Mouse (Mus musculus) frontal cortex, adult 2 months (tissue): ENCODE data around the gene Hivep3. TPM values are rescaled to one million over a fixed set of nuclear protein-coding genes. Genes with fewer than 3 reads are reported as not detected.

ENCODE experiments used
- DNase-seq, 2 experiments: peaks; one replicate each; pipeline ENCODE4 v3.0.0; 2022; ENCODE audit warnings: low spot score in 1 of 2; ENCODE audit errors: extremely low spot score in 1 of 2
- polyA plus RNA-seq: library from polyadenylated mRNA; depleted of rRNA; stranded (reverse); fragments of >200 nt; gene quantifications from 2 replicates; pipeline ENCODE4 v1.2.3, GENCODE M21; 2012; rRNA removed

Hivep3 gene
- polyA plus RNA-seq = 38.3 and 43.8 TPM in 2 replicates

DNA sequence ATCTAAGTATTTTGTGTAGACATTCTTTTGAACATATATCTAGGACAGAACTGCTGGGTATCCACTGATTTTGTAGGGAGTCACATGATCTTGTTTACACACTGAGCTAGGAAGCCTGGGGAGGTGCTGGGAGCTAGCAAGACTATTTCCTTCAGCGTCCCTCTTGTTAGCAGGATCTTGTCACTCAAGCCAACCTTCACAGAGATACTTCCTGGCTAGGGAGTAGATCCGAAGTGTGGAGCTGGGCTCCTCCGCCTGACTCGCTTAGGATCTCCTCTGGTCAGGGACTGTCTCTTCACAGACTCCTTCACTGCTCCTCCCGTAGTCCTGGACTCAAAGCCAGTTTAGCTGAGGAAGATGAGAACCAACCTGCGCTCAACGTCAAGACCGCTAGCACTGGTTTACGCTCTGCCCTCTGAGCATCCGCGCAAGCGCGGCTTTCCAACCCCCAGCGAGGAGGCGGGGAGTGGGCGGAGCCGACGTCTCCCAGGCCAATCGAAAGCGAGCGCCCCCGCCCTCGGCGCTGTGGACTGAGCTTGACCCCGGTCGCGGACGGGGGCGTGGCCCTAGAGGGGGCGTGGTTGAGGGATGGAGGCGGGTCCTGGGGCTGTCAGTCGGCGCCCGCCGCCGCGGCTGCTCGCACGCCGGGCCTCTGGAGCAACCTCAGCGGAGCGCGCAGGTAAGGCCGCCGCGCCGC lies at the start of gene Hivep3:
TSS of gene Hivep3 (plus strand) at position 601 of the 697 bp plus-strand sequence.
- peak; percentile 97 to 99 for DNase-seq

DNA sequence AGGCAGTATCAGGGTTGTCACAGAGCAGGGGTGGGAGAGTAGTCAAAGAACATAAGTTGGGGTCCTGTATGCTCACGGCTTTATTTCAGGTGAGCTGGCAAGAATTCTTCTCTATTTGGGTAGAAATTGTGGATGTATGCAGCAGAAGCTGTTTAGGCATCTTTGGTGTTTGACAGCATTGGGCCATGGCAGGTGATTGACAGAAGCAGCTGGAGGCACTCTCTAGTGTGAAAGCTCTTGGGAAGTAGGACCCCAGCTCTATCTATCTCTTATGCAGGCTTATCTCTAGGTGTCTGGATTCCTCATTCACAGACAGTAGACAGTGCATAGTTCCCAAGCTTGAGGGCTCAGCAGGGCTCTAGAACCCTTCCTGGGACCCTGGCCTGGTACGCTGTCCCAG lies 47.8 kb upstream of the Hivep3 start:
- DNase-seq = no peak

DNA sequence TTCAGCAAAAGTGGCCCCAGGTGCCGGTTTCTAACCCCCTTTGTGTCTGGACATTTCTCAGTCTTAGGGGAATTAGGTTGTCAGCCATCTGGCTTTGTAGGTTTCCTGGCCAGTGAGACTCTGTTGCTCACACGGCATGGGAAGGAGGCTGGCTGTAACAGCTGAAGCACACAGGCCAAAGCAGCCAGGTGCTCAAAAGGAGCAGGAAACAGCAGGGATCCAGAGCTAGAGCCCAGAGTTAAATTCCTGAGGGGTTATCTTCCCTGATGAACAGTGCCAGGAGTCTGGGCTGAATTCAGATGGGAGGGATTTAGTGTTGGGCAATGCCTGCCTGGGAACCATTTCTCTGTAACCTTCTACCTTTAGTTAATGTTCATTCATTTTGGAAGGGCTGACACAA lies 35.2 kb upstream of the Hivep3 start:
- no peak for DNase-seq

GRCm38 (mm10) chr4:119701269-119701954 lies 32.2 kb upstream of the Hivep3 start:
- DNase-seq = no peak

DNA sequence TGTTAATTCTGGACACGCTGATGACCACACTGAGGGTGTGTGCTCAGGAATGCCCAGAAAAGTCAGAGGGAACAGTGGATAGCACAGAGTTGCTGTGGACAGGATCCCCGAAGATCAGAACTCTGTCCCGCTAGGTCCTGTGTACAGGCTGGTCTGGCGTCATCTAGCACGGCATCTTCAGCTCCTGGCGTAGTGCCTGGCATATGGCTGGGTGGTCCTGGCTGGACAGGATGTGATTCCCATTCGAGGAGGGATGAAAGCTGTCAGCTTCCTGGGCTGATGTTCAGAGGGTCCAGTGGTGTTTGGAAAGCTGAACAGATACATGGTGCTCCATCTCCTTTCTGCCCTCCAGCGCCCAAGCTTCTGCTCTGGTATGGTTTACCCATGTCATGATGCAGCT lies 29.6 kb upstream of the Hivep3 start:
- no peak for DNase-seq

DNA sequence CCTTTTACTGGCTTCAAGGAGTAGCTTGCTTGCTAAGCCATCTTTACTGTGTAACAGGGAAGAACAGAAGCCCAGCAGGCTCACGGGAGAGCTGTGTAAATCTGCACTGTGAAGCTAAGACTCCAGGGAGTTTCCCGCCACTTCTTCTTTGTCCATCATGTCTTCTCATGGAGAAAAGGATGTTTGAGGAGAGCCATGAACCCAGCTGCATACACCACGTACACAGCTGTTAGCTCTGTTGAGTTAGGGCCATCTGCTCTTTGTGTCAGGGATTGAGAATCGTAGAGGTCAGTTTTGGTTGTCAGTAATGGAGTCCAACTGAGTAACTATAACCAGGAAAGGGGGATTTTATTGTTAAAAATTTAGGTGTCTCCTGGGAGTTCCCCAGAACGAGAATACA lies 26.3 kb upstream of the Hivep3 start:
- DNase-seq = no peak

DNA sequence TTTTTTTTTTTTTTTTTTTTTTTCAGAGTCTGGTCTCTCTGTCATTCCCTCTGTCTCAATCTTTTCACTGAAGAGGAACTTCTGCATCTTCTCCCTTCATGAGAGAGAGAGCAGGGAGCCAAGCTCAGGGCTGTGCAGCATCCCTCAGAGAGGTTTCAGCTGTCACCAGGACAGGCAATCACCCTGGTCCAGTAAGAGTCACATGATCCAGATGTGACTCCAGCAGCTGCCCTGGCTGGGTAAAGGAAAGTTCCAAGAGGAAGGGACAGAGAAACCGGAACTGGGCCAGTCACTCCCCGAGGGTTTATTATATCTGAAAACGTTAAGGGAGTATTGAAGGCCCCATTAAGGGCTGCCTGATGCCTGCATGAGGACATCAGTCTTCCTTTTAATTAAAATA lies 25.8 kb upstream of the Hivep3 start:
- DNase-seq = no peak

GRCm38 (mm10) chr4:119710208-119710607 lies 23.4 kb upstream of the Hivep3 start:
- DNase-seq = no peak

DNA sequence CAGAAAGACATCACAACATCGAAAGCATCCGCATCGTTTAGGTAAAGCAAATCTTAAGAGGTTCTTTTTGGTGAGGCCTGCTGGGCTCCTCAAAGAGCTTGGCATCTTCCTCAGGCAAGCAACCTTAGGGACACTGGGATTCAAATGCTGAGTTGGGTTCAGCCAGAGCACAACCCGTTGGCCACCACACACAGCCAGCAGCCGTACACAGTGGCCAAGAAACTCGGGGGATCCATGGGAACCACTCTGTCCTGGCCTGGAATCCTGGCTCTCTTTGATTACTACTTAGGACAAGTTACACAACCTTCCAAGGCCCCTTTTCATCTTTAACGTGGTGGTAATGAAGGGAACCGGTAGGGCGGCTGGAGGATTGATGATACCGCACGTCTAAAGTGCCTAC lies 16.1 kb upstream of the Hivep3 start:
- DNase-seq = peak; percentile 28 to 49

- no peak for DNase-seq
These were observed 12.1 kb upstream of the Hivep3 start for GRCm38 (mm10) chr4:119721531-119721930.

- no peak for DNase-seq
These were observed 7.5 kb upstream of the Hivep3 start for GRCm38 (mm10) chr4:119726074-119726473.

GRCm38 (mm10) chr4:119727871-119728270 lies 5.7 kb upstream of the Hivep3 start:
- DNase-seq = no peak

DNA sequence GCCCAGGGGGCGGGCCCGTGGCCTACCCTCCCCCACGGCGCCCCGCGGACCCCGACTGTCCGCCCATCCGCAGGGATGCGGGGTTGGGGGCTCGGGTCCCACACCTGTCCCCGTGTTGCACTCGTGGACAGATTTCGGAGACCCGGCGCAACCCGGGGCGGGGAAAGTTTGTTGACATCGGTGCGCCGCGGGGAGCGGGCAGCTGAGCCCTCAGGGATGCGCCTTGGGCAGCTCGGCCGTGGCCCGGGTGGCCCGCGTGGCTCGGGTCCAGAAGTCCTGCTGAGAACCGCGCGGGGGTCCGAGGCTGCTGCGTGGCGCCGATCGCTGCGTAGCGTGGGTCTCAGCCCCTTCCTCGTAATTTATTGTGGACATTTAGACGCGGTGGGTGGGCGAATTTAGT lies 358 bp downstream of the Hivep3 start:
- peak in 1 of 2 experiments; percentile 26 for DNase-seq

DNA sequence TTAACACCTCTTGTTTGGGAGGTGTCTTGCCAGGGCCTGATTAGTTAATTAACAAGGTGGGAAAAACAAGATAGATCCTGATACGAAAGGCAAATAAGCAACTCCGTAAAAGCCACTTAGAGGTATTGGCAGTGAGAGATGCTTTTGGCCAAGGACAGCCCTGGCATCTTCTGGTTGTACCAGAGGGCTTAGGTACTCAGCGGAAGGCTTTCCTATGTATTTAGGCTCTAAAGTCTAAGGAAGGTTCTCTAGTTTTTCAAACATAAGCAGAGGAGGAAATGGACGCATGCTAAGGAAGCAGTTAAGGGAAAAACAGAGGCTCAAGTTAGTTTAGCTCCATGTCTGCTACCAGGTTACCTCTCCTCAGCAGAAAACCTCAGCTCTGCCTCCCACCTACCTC lies 768 bp downstream of the Hivep3 start:
- peak in 1 of 2 experiments; percentile 21 for DNase-seq

- DNase-seq = no peak
These were observed 5.1 kb downstream of the Hivep3 start for GRCm38 (mm10) chr4:119738641-119739040.

GRCm38 (mm10) chr4:119739301-119740062 lies 5.9 kb downstream of the Hivep3 start:
- DNase-seq = peak in 1 of 2 experiments; percentile 16

- DNase-seq = peak in 1 of 2 experiments; percentile 16
These were observed 14.8 kb downstream of the Hivep3 start for GRCm38 (mm10) chr4:119748341-119748740.

- DNase-seq = no peak
These were observed 16.6 kb downstream of the Hivep3 start for GRCm38 (mm10) chr4:119750157-119750556.

GRCm38 (mm10) chr4:119750681-119751211 lies 17.2 kb downstream of the Hivep3 start:
- no peak for DNase-seq

- DNase-seq = no peak
These were observed 17.9 kb downstream of the Hivep3 start for GRCm38 (mm10) chr4:119751408-119752006.
